8 mouse cellular contexts compared by ENCODE assay signal in the genomic region with DNA sequence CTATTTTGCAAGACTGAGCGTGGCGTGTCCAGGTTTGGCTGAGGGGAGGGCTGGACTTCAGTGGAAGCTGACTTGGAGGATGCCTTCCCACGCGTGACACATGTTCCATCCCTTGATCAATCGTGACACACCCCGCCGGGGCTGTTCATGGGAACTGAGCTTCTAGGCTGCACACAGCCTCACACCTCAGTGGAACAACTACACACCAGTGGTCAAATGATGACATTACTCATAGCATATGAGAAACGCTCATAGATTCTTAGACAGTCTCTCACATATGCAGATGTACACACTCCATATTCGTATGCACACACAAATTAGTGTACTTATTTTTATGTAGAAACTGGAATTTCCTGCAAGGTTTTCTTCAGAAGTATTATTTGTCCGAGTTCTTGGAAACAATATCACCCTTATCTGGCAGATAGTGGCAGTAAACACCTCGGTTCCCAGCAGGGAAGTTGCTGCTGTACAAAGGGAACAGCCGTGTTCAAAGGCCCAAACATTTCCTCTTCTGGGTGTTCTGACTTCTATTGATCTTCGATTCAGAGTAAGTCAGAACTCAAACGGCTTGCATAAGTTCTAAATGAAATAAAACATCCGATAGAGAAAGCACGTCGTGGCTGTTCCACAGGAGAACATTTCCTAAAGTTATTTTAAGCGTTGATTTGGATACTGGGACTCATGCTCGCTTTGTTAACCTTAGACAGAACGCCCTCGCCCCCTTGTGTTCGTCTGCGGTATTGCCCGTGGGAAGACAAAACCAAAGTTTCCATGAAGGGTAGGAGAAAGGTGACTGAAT.
DNase-seq lines count a peak whose midpoint lies in the region; ATAC-seq and TF ChIP-seq lines count a peak whose summit lies in the region.

No protein-coding gene starts in this region.

- H3K9me3 ChIP-seq in heart, embryonic 12.5 days (replicated peaks) = no peaks in the 10 kb centered on the region
- no peaks in the 10 kb centered on the region for H3K9me3 ChIP-seq in kidney, embryonic 15.5 days (replicated peaks)
- no peaks in the 10 kb centered on the region for H3K9me3 ChIP-seq in neural tube, embryonic 11.5 days (ENCODE audit: control insufficient read depth, low read length)
- H3K9me3 ChIP-seq in stomach, embryonic 16.5 days (replicated peaks; ENCODE audit: control insufficient read depth, low read length) = no peaks in the 10 kb centered on the region

- no peak overlapping the region for H3K9ac ChIP-seq in heart, embryonic 12.5 days
- no peak overlapping the region for H3K9ac ChIP-seq in kidney, embryonic 15.5 days
- no peak overlapping the region for H3K9ac ChIP-seq in liver, adult 2 months (ENCODE audit: low read depth, low read length)
- H3K9ac ChIP-seq in neural tube, embryonic 11.5 days (ENCODE audit: low read length) = no peak overlapping the region
- no peak overlapping the region for H3K9ac ChIP-seq in stomach, embryonic 16.5 days (ENCODE audit: low read length)

- H3K27me3 ChIP-seq in heart, embryonic 12.5 days (replicated peaks) = no peaks in the 10 kb centered on the region
- no peaks in the 10 kb centered on the region for H3K27me3 ChIP-seq in kidney, embryonic 15.5 days
- H3K27me3 ChIP-seq in liver, adult 2 months (ENCODE audit: control insufficient read depth, insufficient read depth, low read length) = no peaks in the 10 kb centered on the region
- no peaks in the 10 kb centered on the region for H3K27me3 ChIP-seq in neural tube, embryonic 11.5 days (ENCODE audit: control insufficient read depth, insufficient read depth, low read length)
- H3K27me3 ChIP-seq in stomach, embryonic 16.5 days (ENCODE audit: control insufficient read depth, insufficient read depth, low read length) = no peaks in the 10 kb centered on the region

- WGBS in heart, embryonic 12.5 days = 36% methylated on average over 24 of the region's 24 CpGs
- WGBS in kidney, embryonic 15.5 days = 32% methylated on average over 24 of the region's 24 CpGs
- WGBS in liver, adult 2 months = 36% methylated on average over 24 of the region's 24 CpGs
- 37% methylated on average over 24 of the region's 24 CpGs for WGBS in neural tube, embryonic 11.5 days
- 32% methylated on average over 24 of the region's 24 CpGs for WGBS in stomach, embryonic 16.5 days

- no peaks in the 10 kb centered on the region for H3K36me3 ChIP-seq in heart, embryonic 12.5 days
- no peaks in the 10 kb centered on the region for H3K36me3 ChIP-seq in kidney, embryonic 15.5 days
- H3K36me3 ChIP-seq in liver, adult 2 months (ENCODE audit: control insufficient read depth, insufficient read depth, low read length) = no peaks in the 10 kb centered on the region
- H3K36me3 ChIP-seq in neural tube, embryonic 11.5 days (ENCODE audit: control insufficient read depth, insufficient read depth, low read length) = no peaks in the 10 kb centered on the region
- no peaks in the 10 kb centered on the region for H3K36me3 ChIP-seq in stomach, embryonic 16.5 days (ENCODE audit: control insufficient read depth, insufficient read depth, low read length)

- H3K79me2 ChIP-seq in liver, adult 2 months (ENCODE audit: control insufficient read depth, insufficient read depth, low read length) = no peaks in the 10 kb centered on the region

- H3K27ac ChIP-seq in heart, embryonic 12.5 days (ENCODE audit: poor library complexity, severe bottlenecking) = no peak overlapping the region
- peak overlapping the region; percentile 59; the same call in 1 of the 2 replicates for H3K27ac ChIP-seq in kidney, embryonic 15.5 days
- no peak overlapping the region for H3K27ac ChIP-seq in liver, adult 2 months (replicated peaks; ENCODE audit: insufficient read depth, low read depth, low read length)
- H3K27ac ChIP-seq in neural tube, embryonic 11.5 days (ENCODE audit: low read depth, low read length) = no peak overlapping the region
- peak overlapping the region; percentile 60; the same call in 1 of the 2 replicates for H3K27ac ChIP-seq in stomach, embryonic 16.5 days (ENCODE audit: low read length)

- no peak for ATAC-seq in heart, embryonic 12.5 days (ENCODE audit: insufficient number of reproducible peaks, low FRiP score)
- peak; percentile 52; the same call in 1 of the 2 replicates for ATAC-seq in kidney, embryonic 15.5 days (replicated peaks; ENCODE audit: low FRiP score)
- peak; percentile 57; the same call in 1 of the 2 replicates for ATAC-seq in neural tube, embryonic 11.5 days (ENCODE audit: insufficient read depth, low FRiP score, low TSS enrichment)
- peak; percentile 50; the same call in 1 of the 2 replicates for ATAC-seq in stomach, embryonic 16.5 days (ENCODE audit: insufficient read depth, low FRiP score)

- TF ChIP-seq CTCF in brain, embryonic 14.5 days (IDR thresholded peaks at IDR 0.05; ENCODE audit: borderline replicate concordance, extremely low read depth, insufficient read depth, insufficient read length) = peak; percentile 97
- peak; percentile 84 for TF ChIP-seq CTCF in liver, adult 2 months (IDR thresholded peaks at IDR 0.05; ENCODE audit: low read depth, low read length)

- H3K4me2 ChIP-seq in heart, embryonic 12.5 days = peak overlapping the region; percentile 44
- H3K4me2 ChIP-seq in kidney, embryonic 15.5 days = peak overlapping the region; percentile 20
- H3K4me2 ChIP-seq in neural tube, embryonic 11.5 days (ENCODE audit: low read depth) = 0 out of 2 replicates have a peak overlapping the region, but pooled peaks have one; percentile 0
- H3K4me2 ChIP-seq in stomach, embryonic 16.5 days (ENCODE audit: low read depth, low read length) = peak overlapping the region; percentile 42; the same call in 1 of the 2 replicates

- no peak overlapping the region for H3K4me3 ChIP-seq in heart, embryonic 12.5 days
- H3K4me3 ChIP-seq in kidney, embryonic 15.5 days (replicated peaks) = no peak overlapping the region
- no peak overlapping the region for H3K4me3 ChIP-seq in liver, adult 2 months (ENCODE audit: insufficient read depth, low read depth, low read length)
- H3K4me3 ChIP-seq in neural tube, embryonic 11.5 days (ENCODE audit: low read depth, low read length) = no peak overlapping the region
- H3K4me3 ChIP-seq in stomach, embryonic 16.5 days (replicated peaks; ENCODE audit: low read length) = no peak overlapping the region

- no peak for TF ChIP-seq POLR2A in brain, embryonic 14.5 days (IDR thresholded peaks at IDR 0.05; ENCODE audit: borderline replicate concordance, extremely low read depth, insufficient read depth, insufficient read length, poor library complexity, severe bottlenecking)
- no peak for TF ChIP-seq POLR2A in liver, adult 2 months (IDR thresholded peaks at IDR 0.05; ENCODE audit: extremely low read depth, insufficient read depth, low read length)

- 0 out of 2 replicates have a peak, but pooled peaks cover 4% of the 10 kb centered on the region for H3K4me1 ChIP-seq in heart, embryonic 12.5 days (replicated peaks)
- 0 out of 2 replicates have a peak, but pooled peaks cover 2% of the 10 kb centered on the region for H3K4me1 ChIP-seq in kidney, embryonic 15.5 days
- H3K4me1 ChIP-seq in liver, adult 2 months (ENCODE audit: control insufficient read depth, insufficient read depth, low read length) = no peaks in the 10 kb centered on the region
- H3K4me1 ChIP-seq in neural tube, embryonic 11.5 days (ENCODE audit: control insufficient read depth, insufficient read depth, low read length) = no peaks in the 10 kb centered on the region
- 0 out of 2 replicates have a peak, but pooled peaks cover 4% of the 10 kb centered on the region for H3K4me1 ChIP-seq in stomach, embryonic 16.5 days (ENCODE audit: control insufficient read depth, insufficient read depth, low read length)

- DNase-seq in CD4-positive helper T cell, adult 2 months (ENCODE audit: low read depth, low spot score) = peak; percentile 43
- DNase-seq in brain, embryonic 14.5 days (ENCODE audit: low read depth) = peak; percentile 83
- DNase-seq in fibroblast of lung, adult 2 months (ENCODE audit: low read depth) = peak; percentile 38
- peak; percentile 37 for DNase-seq in liver, adult 2 months (ENCODE audit: extremely low read depth, low read depth, low spot score)
- DNase-seq in neural tube, embryonic 11.5 days (ENCODE audit: low spot score) = peak; percentile 84

Comparison
In these comparisons a context has a peak if more than half of its experiments do, and no peak if none do; other contexts are left out.
1. H3K27ac ChIP-seq: peak in kidney, embryonic 15.5 days (single experiment) and stomach, embryonic 16.5 days (single experiment); none in heart, embryonic 12.5 days (single experiment), liver, adult 2 months (single experiment) and neural tube, embryonic 11.5 days (single experiment).
2. Peak in every context shown above with its lines, with median percentiles within 50 percentile points of each other: DNase-seq and H3K4me2 ChIP-seq.